Mouse (Mus musculus) adrenal gland, postnatal 10 days (tissue): ENCODE results near the gene Ajm1. TPM values are rescaled to one million over a fixed set of nuclear protein-coding genes. Genes with fewer than 3 reads are reported as not detected.

Experiments
- DNase-seq: peaks from one replicate; pipeline ENCODE4 v3.0.0; 2021; ENCODE audit warnings: mixed read lengths
- total RNA-seq, 2 experiments: library from RNA; stranded (reverse); gene quantifications; 2 replicates each; pipeline ENCODE4 v1.2.3; 2021

Ajm1 gene
- total RNA-seq, 2 experiments from 2014 or later = 1.8 to 2.2 TPM

DNA sequence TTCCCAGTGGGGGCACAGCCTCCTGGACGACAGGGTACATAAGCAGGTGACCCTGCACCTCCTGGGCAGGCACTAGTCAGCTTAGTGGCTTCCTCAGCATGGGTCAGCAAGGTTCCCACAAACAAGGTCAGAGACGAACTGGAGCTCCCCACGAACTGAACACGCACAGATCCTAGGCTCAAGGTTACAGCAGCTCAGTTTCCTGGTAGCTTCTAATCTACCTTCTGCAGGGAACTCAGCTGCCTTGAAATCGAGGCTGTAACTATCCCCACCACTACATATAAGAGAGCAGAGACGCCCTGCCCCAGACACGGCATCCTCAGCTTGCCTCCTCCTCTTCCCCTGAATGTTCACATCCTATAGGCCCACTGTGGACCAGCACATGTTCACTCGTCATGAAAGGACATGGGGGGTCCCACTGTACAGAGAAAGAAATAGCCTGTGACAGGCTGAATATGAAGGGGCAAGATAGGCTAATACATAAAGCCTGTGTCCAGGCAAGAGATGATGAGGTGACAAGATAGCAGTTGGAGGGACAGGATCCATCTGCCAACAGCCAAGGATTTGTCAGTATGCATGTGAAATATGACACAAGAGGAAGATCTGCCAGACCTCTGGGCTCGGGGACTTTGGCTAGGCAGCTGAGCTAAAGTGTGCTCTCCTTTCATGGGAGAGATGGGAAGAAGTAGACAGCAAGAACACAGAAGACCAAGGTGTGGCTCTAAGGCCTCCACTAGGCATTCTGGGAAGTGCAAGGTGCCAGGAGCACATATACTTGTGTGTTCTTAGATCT, 54.9 kb downstream of the Ajm1 start:
- DNase-seq = no peak

Other genes starting within 250 kb of the Ajm1 start
- gene Man1b1, start 249.4 kb downstream of the Ajm1 start, total RNA-seq = 10 to 100 TPM; 41.5 to 41.9 TPM
- 10 to 100 TPM; 15.4 to 19.1 TPM for gene Dpp7, start 225.4 kb downstream of the Ajm1 start, total RNA-seq
- 10 to 100 TPM; 11.2 to 11.8 TPM for gene Uap1l1, start 216.1 kb downstream of the Ajm1 start, total RNA-seq
- 1 to 10 TPM; 3.3 to 5.3 TPM for gene Sapcd2, start 209.4 kb downstream of the Ajm1 start, total RNA-seq
- 10 to 100 TPM; 11.7 to 15.1 TPM for gene Entpd2, start 185.9 kb downstream of the Ajm1 start, total RNA-seq
- 10 to 100 TPM; 67.8 to 83.9 TPM for gene Npdc1, start 182.4 kb downstream of the Ajm1 start, total RNA-seq
- gene Fut7, start 158.5 kb downstream of the Ajm1 start, total RNA-seq = 1 to 10 TPM in 1 of 2 experiments, under 1 TPM in 1; 0.67 to 1.1 TPM
- gene Abca2, start 153.1 kb downstream of the Ajm1 start, total RNA-seq = 10 to 100 TPM; 21.1 to 27.4 TPM
- under 1 TPM; 0.90 to 0.91 TPM for gene Clic3, start 124.9 kb downstream of the Ajm1 start, total RNA-seq
- gene Paxx, start 120.7 kb downstream of the Ajm1 start, total RNA-seq = 10 to 100 TPM; 33.1 to 42.3 TPM
- 1 to 10 TPM; 3.8 to 3.9 TPM for gene Ptgds, start 111.7 kb downstream of the Ajm1 start, total RNA-seq
- not detected for gene Lcn12, start 87.8 kb downstream of the Ajm1 start, total RNA-seq
- gene Fbxw5, start 81.0 kb downstream of the Ajm1 start, total RNA-seq = 10 to 100 TPM; 73.1 to 88.8 TPM
- 10 to 100 TPM; 16.8 to 42.9 TPM for gene C8g, start 80.0 kb downstream of the Ajm1 start, total RNA-seq
- gene Traf2, start 34.8 kb downstream of the Ajm1 start, total RNA-seq = 10 to 100 TPM; 18.0 to 22.7 TPM
- gene Edf1, start 23.9 kb downstream of the Ajm1 start, total RNA-seq = 100 to 1,000 TPM; 266 to 285 TPM
- 1 to 10 TPM; 1.6 to 6.3 TPM for gene Mamdc4, start 6.9 kb downstream of the Ajm1 start, total RNA-seq
- 10 to 100 TPM; 63.5 to 82.8 TPM for gene Phpt1, start 6.5 kb downstream of the Ajm1 start, total RNA-seq
- gene Rabl6, start 26.8 kb upstream of the Ajm1 start, total RNA-seq = 10 to 100 TPM; 70.0 to 88.5 TPM
- not detected for gene Ccdc183, start 35.9 kb upstream of the Ajm1 start, total RNA-seq
- 10 to 100 TPM; 28.2 to 30.8 TPM for gene Tmem141, start 40.2 kb upstream of the Ajm1 start, total RNA-seq
- gene Fcna, start 46.3 kb upstream of the Ajm1 start, total RNA-seq = 10 to 100 TPM; 11.3 to 15.8 TPM
- 1 to 10 TPM in 1 of 2 experiments, not detected in 1; 1.6 TPM for gene Lcn8, start 71.4 kb upstream of the Ajm1 start, total RNA-seq
- gene Lcn5, start 76.2 kb upstream of the Ajm1 start, total RNA-seq = not detected
- gene Lcn6, start 95.0 kb upstream of the Ajm1 start, total RNA-seq = not detected
- not detected for gene Lcn10, start 101.0 kb upstream of the Ajm1 start, total RNA-seq
- gene Obp2a, start 118.3 kb upstream of the Ajm1 start, total RNA-seq = 1 to 10 TPM; 2.4 to 2.6 TPM
- 10 to 100 TPM; 40.8 to 42.7 TPM for gene Bmyc, start 125.0 kb upstream of the Ajm1 start, total RNA-seq
- gene Obp2b, start 155.3 kb upstream of the Ajm1 start, total RNA-seq = not detected
- gene Lcn3, start 183.8 kb upstream of the Ajm1 start, total RNA-seq = not detected
- not detected for gene Lcn11, start 195.3 kb upstream of the Ajm1 start, total RNA-seq
- not detected for gene Gm13539, start 200.5 kb upstream of the Ajm1 start, total RNA-seq
- not detected for gene Glt6d1, start 234.1 kb upstream of the Ajm1 start, total RNA-seq
- not detected for gene Lcn9, start 241.4 kb upstream of the Ajm1 start, total RNA-seq